Mouse (Mus musculus): Measurements from ENCODE around the gene Zfp981. TPM values are rescaled to one million over a fixed set of nuclear protein-coding genes. Genes with fewer than 3 reads are reported as not detected.
"Not testable (repeated sequence)": the region's sequence is repeated elsewhere in the genome, so short reads cannot be mapped to it uniquely, and the experiment has no call there.

Zfp981 gene
- total RNA-seq, 2 experiments from 2014 or later: 0.45 to 0.95 TPM

- intact Hi-C loops (cut with DNase I); DNase-seq (ENCODE audit: extremely low spot score in 1 of 2, low spot score in 2 of 2): not testable (repeated sequence)
These were observed 18.1 kb upstream of the Zfp981 start for GRCm38 (mm10) chr4:146483571-146484280.

GRCm38 (mm10) chr4:146484676-146485075 lies 17.2 kb upstream of the Zfp981 start:
- DNase-seq (ENCODE audit: extremely low spot score in 1 of 2, low spot score in 2 of 2); intact Hi-C loops (cut with DNase I): not testable (repeated sequence)

GRCm38 (mm10) chr4:146485183-146485939 lies 16.5 kb upstream of the Zfp981 start:
- intact Hi-C loops (cut with DNase I); DNase-seq (ENCODE audit: extremely low spot score in 1 of 2, low spot score in 2 of 2): not testable (repeated sequence)

- intact Hi-C loops (cut with DNase I); DNase-seq (ENCODE audit: extremely low spot score in 1 of 2, low spot score in 2 of 2): not testable (repeated sequence)
These were observed 15.1 kb upstream of the Zfp981 start for GRCm38 (mm10) chr4:146486753-146487152.

GRCm38 (mm10) chr4:146489196-146489595 lies 12.6 kb upstream of the Zfp981 start:
- intact Hi-C loops (cut with DNase I): not testable (repeated sequence)

GRCm38 (mm10) chr4:146491993-146492392 lies 9.8 kb upstream of the Zfp981 start:
- DNase-seq (ENCODE audit: extremely low spot score in 1 of 2, low spot score in 2 of 2); intact Hi-C loops (cut with DNase I): not testable (repeated sequence)

More at GRCm38 (mm10) chr4:146489196-146489595, 12.6 kb upstream of the Zfp981 start:
- not testable (repeated sequence) for DNase-seq (ENCODE audit: extremely low spot score in 1 of 2, low spot score in 2 of 2)

- no peak for DNase-seq (ENCODE audit: extremely low spot score in 1 of 2, low spot score in 2 of 2)
- intact Hi-C loops (cut with DNase I): no loop called here
These were observed 9.4 kb upstream of the Zfp981 start for GRCm38 (mm10) chr4:146492439-146492838.

- no peak for DNase-seq (ENCODE audit: extremely low spot score in 1 of 2, low spot score in 2 of 2)
- intact Hi-C loops (cut with DNase I): no loop called here
These were observed 9.0 kb upstream of the Zfp981 start for GRCm38 (mm10) chr4:146492851-146493250.

GRCm38 (mm10) chr4:146493319-146493907 lies 8.4 kb upstream of the Zfp981 start:
- DNase-seq (ENCODE audit: extremely low spot score in 1 of 2, low spot score in 2 of 2); intact Hi-C loops (cut with DNase I): not testable (repeated sequence)

- no peak for DNase-seq (ENCODE audit: extremely low spot score in 1 of 2, low spot score in 2 of 2)
- intact Hi-C loops (cut with DNase I): no loop called here
These were observed 6.8 kb upstream of the Zfp981 start for GRCm38 (mm10) chr4:146494980-146495379.

GRCm38 (mm10) chr4:146497695-146498275 lies 4.0 kb upstream of the Zfp981 start:
- intact Hi-C loops (cut with DNase I); DNase-seq (ENCODE audit: extremely low spot score in 1 of 2, low spot score in 2 of 2): not testable (repeated sequence)

- intact Hi-C loops (cut with DNase I); DNase-seq (ENCODE audit: extremely low spot score in 1 of 2, low spot score in 2 of 2): not testable (repeated sequence)
These were observed 7.2 kb downstream of the Zfp981 start for GRCm38 (mm10) chr4:146509029-146509428.

GRCm38 (mm10) chr4:146511871-146512270 lies 10.0 kb downstream of the Zfp981 start:
- DNase-seq (ENCODE audit: extremely low spot score in 1 of 2, low spot score in 2 of 2); intact Hi-C loops (cut with DNase I): not testable (repeated sequence)

GRCm38 (mm10) chr4:146516474-146516873 lies 14.6 kb downstream of the Zfp981 start:
- no peak for DNase-seq (ENCODE audit: extremely low spot score in 1 of 2, low spot score in 2 of 2)
- intact Hi-C loops (cut with DNase I): no loop called here

- DNase-seq (ENCODE audit: extremely low spot score in 1 of 2, low spot score in 2 of 2); intact Hi-C loops (cut with DNase I): not testable (repeated sequence)
These were observed 15.3 kb downstream of the Zfp981 start for GRCm38 (mm10) chr4:146517150-146517549.

- DNase-seq (ENCODE audit: extremely low spot score in 1 of 2, low spot score in 2 of 2): no peak
- intact Hi-C loops (cut with DNase I): no loop called here
These were observed 18.9 kb downstream of the Zfp981 start for GRCm38 (mm10) chr4:146520723-146521122.

- intact Hi-C loops (cut with DNase I): no loop called here
- no peak for DNase-seq (ENCODE audit: extremely low spot score in 1 of 2, low spot score in 2 of 2)
These were observed 32.7 kb downstream of the Zfp981 start for GRCm38 (mm10) chr4:146534574-146534973.

- DNase-seq (ENCODE audit: extremely low spot score in 1 of 2, low spot score in 2 of 2): no peak
These were observed 34.1 kb downstream of the Zfp981 start for GRCm38 (mm10) chr4:146535883-146536282.

More at GRCm38 (mm10) chr4:146535883-146536282, 34.1 kb downstream of the Zfp981 start:
- intact Hi-C loops (cut with DNase I): no loop called here

Data from left cerebral cortex, postnatal 10 days (tissue).